Mouse (Mus musculus) macrophage (primary cell): Measurements from ENCODE around the gene Sec24c. TPM values are rescaled to one million over a fixed set of nuclear protein-coding genes. Genes with fewer than 3 reads are reported as not detected.
A peak's percentile ranks its signal among the peaks of the same experiment; 100 is the strongest.

ENCODE experiments used
- H3K27ac ChIP-seq: fragments of 350-480 bp; formaldehyde crosslinking; 2 replicates; pipeline ENCODE4 v1.9.0; 2021
- H3K36me3 ChIP-seq: fragments of 350-480 bp; formaldehyde crosslinking; 2 replicates; pipeline ENCODE4 v1.9.0; 2021; ENCODE audit errors: inconsistent target
- H3K4me3 ChIP-seq: fragments of 350-480 bp; formaldehyde crosslinking; 2 replicates; pipeline ENCODE4 v1.9.0; 2021; ENCODE audit errors: inconsistent target
- H3K79me2 ChIP-seq: fragments of 350-480 bp; formaldehyde crosslinking; 2 replicates; pipeline ENCODE4 v1.9.0; 2021; ENCODE audit errors: inconsistent target
- WGBS: methylation state at CpG from one replicate; pipeline ENCODE4 v1.1.7; 2026; ENCODE audit warnings: inconsistent platforms; ENCODE audit not compliant: missing documents; 5-methylcytosine and 5-hydroxymethylcytosine counted together
- polyA plus RNA-seq: library from polyadenylated mRNA; stranded (reverse); fragments of 250-400 nt; gene quantifications from 3 replicates; pipeline ENCODE4 v1.2.4, GENCODE M21; 2018; ENCODE audit warnings: inconsistent platforms

Gene Sec24c
- polyA plus RNA-seq, 1 experiment from 2014 or later: 43.0 TPM

GRCm38 (mm10) chr14:20651000-20651399 is 23.1 kb upstream of the Sec24c start:
- H3K4me3 ChIP-seq: no peak overlapping the region
- 100% methylated on average over 2 of the region's 2 CpGs for WGBS

DNA sequence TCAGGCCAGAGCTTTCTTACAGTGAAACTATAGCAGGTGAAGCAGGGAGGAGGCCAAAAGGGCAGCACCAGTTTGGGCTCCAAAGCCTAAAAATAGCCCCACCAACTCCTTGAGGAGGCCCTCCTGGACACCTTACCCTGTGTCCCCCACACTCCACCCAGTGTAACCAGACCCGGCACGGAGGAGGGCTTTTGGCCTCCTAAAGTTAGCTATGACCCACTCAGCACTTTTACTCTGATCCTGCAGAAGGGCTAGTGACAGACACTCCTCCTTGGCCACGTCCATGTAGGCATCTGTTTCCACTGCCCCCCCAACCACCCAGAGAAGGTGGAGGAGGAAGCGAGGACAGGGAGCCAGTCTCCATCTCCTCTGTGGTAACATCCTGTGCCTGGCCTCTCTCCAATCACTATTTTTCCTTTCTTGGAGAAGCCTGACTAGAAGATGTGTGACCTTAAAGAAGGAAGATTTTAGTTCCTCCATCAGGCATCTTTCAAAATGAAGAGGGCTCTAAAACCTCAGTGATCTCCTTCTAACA is 22.3 kb upstream of the Sec24c start:
- Histone ChIP-seq H3K4me3 (no peak overlapping the region), H3K79me2 (no peaks in the 10 kb centered on the region), H3K36me3 (no peaks in the 10 kb centered on the region), H3K27ac (no peak overlapping the region)
- WGBS: 65% methylated on average over 4 of the region's 4 CpGs

More at GRCm38 (mm10) chr14:20651000-20651399, 23.1 kb upstream of the Sec24c start:
- no peak overlapping the region for H3K27ac ChIP-seq
- no peaks in the 10 kb centered on the region for H3K79me2 ChIP-seq
- no peaks in the 10 kb centered on the region for H3K36me3 ChIP-seq

- Histone ChIP-seq H3K79me2 (no peaks in the 10 kb centered on the region), H3K4me3 (no peak overlapping the region), H3K27ac (peak overlapping the region; percentile 82), H3K36me3 (no peaks in the 10 kb centered on the region)
- 49% methylated on average over 9 of the region's 9 CpGs for WGBS
Measured at GRCm38 (mm10) chr14:20654690-20655421, 19.3 kb upstream of the Sec24c start.

DNA sequence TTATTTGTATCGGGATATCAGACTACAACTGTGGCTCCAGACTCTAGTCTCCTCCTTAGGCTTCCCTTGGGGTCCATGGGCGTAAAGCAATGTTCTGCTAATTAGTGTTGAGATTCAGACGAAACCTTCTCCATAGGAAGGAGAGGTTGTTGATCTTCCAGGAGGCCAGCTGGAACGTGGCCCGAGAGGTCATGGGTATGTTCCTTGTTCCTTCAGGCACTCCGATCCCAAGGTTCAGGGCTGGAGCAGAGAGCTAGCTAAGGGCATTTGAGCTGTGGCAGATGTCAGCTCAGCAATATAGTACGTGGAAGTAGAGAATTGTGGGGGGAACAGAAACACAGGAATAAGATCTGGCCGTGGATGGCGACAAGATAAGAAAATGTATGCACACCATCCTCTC is 18.4 kb upstream of the Sec24c start:
- Histone ChIP-seq H3K27ac (peak overlapping the region; percentile 82), H3K4me3 (no peak overlapping the region), H3K79me2 (no peaks in the 10 kb centered on the region), H3K36me3 (no peaks in the 10 kb centered on the region)
- WGBS: 79% methylated on average over 9 of the region's 9 CpGs

- Histone ChIP-seq H3K27ac (peak within 1 kb of the TSS; percentile 82), H3K79me2 (no peaks in the 10 kb centered on the region), H3K36me3 (no peaks in the 10 kb centered on the region), H3K4me3 (no peak within 1 kb of the TSS)
- WGBS: 93% methylated on average over 11 of the region's 11 CpGs
Measured at GRCm38 (mm10) chr14:20656361-20656760, 17.7 kb upstream of the Sec24c start, which contains the start of gene Myoz1. TSS of gene Myoz1 (minus strand) at chr14:20656540.

DNA sequence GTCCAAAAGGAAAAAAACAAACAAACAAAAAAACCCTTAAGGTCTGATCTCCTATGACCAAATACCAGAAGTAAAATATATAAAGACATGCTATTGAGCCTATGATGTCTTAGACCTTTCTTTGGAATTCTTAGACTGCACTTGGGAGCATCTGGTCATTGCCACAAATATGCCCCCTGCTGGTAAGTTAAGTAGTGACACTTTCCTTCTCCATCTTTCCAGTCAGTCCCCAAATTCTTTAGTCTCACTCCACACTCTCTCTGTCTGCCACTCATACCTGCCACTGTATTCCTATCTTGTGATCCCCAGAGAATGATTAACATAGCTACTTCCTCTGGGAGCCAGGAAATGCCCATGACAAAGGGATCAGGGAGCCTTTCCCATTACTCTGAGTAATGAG is 15.8 kb upstream of the Sec24c start:
- H3K27ac ChIP-seq: no peak overlapping the region
- no peaks in the 10 kb centered on the region for H3K79me2 ChIP-seq
- H3K4me3 ChIP-seq: no peak overlapping the region
- no peaks in the 10 kb centered on the region for H3K36me3 ChIP-seq

DNA sequence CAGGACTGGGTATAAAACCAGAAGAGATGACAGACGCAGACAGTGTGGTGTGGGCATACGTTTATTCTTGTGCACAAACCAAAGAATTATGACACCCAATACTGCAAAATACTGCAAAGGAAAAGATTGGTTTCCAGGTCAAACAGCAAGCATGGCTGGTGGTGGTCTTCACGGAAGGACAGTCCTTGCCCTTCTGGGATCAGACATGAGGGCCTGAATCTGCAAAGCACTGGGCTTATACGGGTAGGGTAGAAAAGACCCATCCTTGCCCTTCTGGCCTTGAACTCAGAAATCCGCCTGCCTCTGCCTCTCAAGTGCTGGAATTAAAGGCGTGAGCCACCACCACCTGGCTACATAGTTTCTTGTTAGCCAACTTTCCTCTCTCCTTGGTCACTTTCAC is 15.2 kb upstream of the Sec24c start:
- 93% methylated on average over 6 of the region's 6 CpGs for WGBS
- no peak overlapping the region for H3K27ac ChIP-seq
- H3K4me3 ChIP-seq: no peak overlapping the region
- no peaks in the 10 kb centered on the region for H3K79me2 ChIP-seq
- H3K36me3 ChIP-seq: no peaks in the 10 kb centered on the region

DNA sequence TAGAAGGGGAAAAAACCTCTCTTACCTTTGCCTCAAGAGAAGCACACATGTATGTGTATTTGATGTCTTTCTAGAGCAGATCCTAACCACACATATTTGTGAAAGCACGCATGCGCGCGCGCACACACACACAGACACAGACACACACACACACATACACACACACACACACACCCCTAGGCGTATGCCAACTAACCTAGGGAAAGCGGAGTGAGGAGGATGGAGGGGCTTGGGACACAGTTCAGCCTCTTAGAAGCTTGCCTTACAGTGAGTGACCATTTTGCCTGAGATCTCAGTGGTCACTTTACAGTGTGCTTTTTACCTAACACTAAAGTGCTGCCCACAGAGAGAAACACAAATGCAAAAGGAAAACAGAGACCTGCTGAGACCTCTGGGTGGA is 14.4 kb upstream of the Sec24c start:
- no peaks in the 10 kb centered on the region for H3K79me2 ChIP-seq
- 100% methylated on average over 5 of the region's 7 CpGs for WGBS
- no peak overlapping the region for H3K27ac ChIP-seq
- H3K36me3 ChIP-seq: no peaks in the 10 kb centered on the region
- no peak overlapping the region for H3K4me3 ChIP-seq

GRCm38 (mm10) chr14:20660827-20661660 is 13.1 kb upstream of the Sec24c start:
- no peak overlapping the region for H3K27ac ChIP-seq
- H3K36me3 ChIP-seq: no peaks in the 10 kb centered on the region
- H3K4me3 ChIP-seq: peak overlapping the region; percentile 31
- no peaks in the 10 kb centered on the region for H3K79me2 ChIP-seq
- 3% methylated on average over 52 of the region's 52 CpGs for WGBS

GRCm38 (mm10) chr14:20661661-20662331 is 12.3 kb upstream of the Sec24c start:
- Histone ChIP-seq H3K79me2 (no peaks in the 10 kb centered on the region), H3K36me3 (no peaks in the 10 kb centered on the region), H3K27ac (no peak overlapping the region), H3K4me3 (peak overlapping the region; percentile 31)
- WGBS: 65% methylated on average over 17 of the region's 19 CpGs

GRCm38 (mm10) chr14:20662740-20663139 is 11.4 kb upstream of the Sec24c start:
- 89% methylated on average over 3 of the region's 3 CpGs for WGBS
- Histone ChIP-seq H3K79me2 (no peaks in the 10 kb centered on the region), H3K36me3 (no peaks in the 10 kb centered on the region), H3K4me3 (no peak overlapping the region), H3K27ac (no peak overlapping the region)

GRCm38 (mm10) chr14:20663601-20664000 is 10.5 kb upstream of the Sec24c start:
- WGBS: 80% methylated on average over 2 of the region's 2 CpGs
- Histone ChIP-seq H3K36me3 (no peaks in the 10 kb centered on the region), H3K79me2 (no peaks in the 10 kb centered on the region), H3K4me3 (no peak overlapping the region), H3K27ac (no peak overlapping the region)

DNA sequence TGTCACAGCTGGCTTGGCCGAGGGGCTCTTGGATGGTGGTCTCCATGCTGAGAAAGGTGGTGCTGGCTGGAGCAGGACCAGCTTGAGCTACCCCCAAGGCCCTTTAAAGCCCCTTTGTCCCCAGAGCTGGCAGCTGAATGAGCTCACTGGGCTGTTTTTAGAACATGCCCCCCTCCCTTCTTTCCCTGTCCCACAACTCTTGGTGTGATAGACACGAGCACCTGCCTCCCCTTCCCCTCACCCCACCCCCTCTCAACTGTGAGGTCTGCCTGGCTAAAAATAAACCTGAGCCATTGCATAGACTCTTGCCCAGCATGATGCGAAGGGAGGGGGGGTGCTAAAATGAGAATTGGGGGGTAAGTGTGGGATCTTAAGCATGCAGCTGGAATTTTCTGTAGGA is 9.7 kb upstream of the Sec24c start:
- no peak overlapping the region for H3K4me3 ChIP-seq
- 45% methylated on average over 3 of the region's 3 CpGs for WGBS
- no peaks in the 10 kb centered on the region for H3K79me2 ChIP-seq

GRCm38 (mm10) chr14:20667469-20667868 is 6.6 kb upstream of the Sec24c start:
- no peaks in the 10 kb centered on the region for H3K79me2 ChIP-seq
- no peaks in the 10 kb centered on the region for H3K36me3 ChIP-seq
- WGBS: 80% methylated on average over 1 of the region's 1 CpGs
- H3K4me3 ChIP-seq: no peak overlapping the region
- H3K27ac ChIP-seq: no peak overlapping the region

More for the DNA sequence above, 9.7 kb upstream of the Sec24c start:
- H3K36me3 ChIP-seq: no peaks in the 10 kb centered on the region
- no peak overlapping the region for H3K27ac ChIP-seq
